Mouse (Mus musculus): ENCODE measurements at regions not wholly inside any gene's neighbourhood (a gene's known extent, or its start where the extent isn't known, plus 50 kb on each side); places are given as distances from the start of the nearest gene placed in this dataset.

DNA sequence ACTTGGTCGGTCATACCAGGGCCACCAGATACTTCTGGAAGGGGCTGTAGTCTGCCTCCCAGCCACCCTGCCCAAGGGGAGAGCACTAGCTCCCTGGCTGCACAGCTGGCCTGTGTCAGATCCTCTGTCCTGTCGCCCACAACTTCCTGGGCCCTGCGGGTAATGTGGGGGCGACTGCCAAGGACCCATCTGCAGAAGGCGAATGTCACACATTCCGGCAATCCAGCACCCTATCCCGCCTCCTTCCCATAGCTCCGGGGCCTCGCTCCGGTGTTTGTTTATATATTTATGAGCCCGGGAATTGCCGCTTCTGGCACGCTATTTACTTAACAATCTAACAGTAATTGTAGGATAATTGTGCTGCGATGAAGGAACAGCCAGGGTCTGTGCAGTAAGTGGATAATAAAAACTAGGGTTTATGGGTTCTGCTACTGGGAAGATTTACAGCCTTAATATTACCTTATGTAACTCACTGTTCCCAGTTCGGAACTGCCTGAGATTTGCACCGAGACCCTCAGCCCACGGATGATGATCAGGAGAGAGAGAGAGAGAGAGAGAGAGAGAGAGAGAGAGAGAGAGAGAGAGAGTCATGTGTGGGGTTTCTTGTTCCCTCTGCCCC lies 338.6 kb upstream of the Kcnab2 start:
- TF ChIP-seq POLR2A (IDR thresholded peaks at IDR 0.05; ENCODE audit: borderline replicate concordance, extremely low read depth, low read depth, low read length), result no peak
- TF ChIP-seq CTCF (IDR thresholded peaks at IDR 0.05; ENCODE audit: insufficient read depth, low read length), result no peak
